Mouse (Mus musculus): ENCODE results near the gene Cers6. TPM values are rescaled to one million over a fixed set of nuclear protein-coding genes. Genes with fewer than 3 reads are reported as not detected.

Gene Cers6
- polyA plus RNA-seq, 2 experiments: 2.0 to 6.7 TPM

DNA sequence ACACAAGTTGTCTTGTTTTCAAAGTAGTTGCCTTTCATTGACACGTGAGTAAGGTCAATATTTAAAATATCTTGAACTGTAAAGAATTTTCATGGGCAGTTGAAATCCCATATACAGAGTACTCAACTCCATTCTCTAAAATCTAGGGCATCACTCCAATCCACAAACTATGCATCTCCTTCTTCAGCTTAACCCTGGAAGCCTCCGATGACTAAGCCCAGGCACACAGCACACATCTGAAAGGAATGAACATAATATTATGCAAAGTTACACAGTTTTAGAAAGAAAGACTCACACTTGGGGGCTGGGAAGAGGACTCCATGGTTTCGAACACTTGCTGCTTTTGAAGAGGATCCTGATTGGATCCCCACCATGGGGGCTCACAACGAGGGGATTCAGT is 260.4 kb downstream of the Cers6 start:
- H3K4me1 ChIP-seq (replicated peaks; ENCODE audit: control insufficient read depth in 2 of 2, insufficient read depth in 2 of 2, low read length in 1 of 2): no peaks in the 10 kb centered on the region
- no peak overlapping the region for H3K4me3 ChIP-seq (ENCODE audit: insufficient read depth in 1 of 2, low read depth in 2 of 2, low read length in 2 of 2)
- ATAC-seq (ENCODE audit: insufficient read depth) (no peak), DNase-seq (ENCODE audit: low read depth in 3 of 3, low spot score in 3 of 3) (no peak)
- TF ChIP-seq CTCF (IDR thresholded peaks at IDR 0.05; ENCODE audit: low read depth) (no peak), EP300 (IDR thresholded peaks at IDR 0.05; ENCODE audit: low read depth) (no peak)
- no peaks in the 10 kb centered on the region for H3K9me3 ChIP-seq (ENCODE audit: control insufficient read depth, low read length)
- no peaks in the 10 kb centered on the region for H3K36me3 ChIP-seq (replicated peaks; ENCODE audit: control insufficient read depth, insufficient read depth, low read depth)
- no peaks in the 10 kb centered on the region for H3K27me3 ChIP-seq (ENCODE audit: control insufficient read depth, insufficient read depth, low read length)
- no peak overlapping the region for H3K9ac ChIP-seq (replicated peaks)
- no peak overlapping the region for H3K27ac ChIP-seq
- no peak overlapping the region for H3K4me2 ChIP-seq (ENCODE audit: low read depth)
- 53% methylated on average over 4 of the region's 4 CpGs for WGBS (ENCODE audit: insufficient replicate concordance)

DNA sequence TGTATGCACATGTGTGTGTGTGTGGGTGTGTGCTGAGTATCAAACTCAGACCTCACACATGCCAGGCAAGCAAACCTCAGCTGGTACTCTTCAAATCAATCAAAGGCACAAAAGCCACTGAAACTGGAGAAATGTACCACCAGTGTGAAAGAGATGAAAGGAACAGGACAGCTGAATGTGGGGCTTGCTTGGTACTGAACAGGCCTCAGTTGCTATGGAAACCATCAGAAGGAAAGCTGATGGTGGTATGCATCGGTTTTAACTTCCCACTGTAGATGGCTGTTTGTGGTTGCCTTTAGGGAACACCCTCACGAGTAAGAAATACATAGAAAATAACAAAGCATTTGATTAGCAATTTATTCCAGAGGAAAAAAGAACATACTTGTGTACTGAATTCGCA is 264.2 kb downstream of the Cers6 start:
- no peak for ATAC-seq (ENCODE audit: insufficient read depth)
- peaks cover 0 to 8% of the 10 kb centered on the region in 2 experiments; a peak in 2 of 4 replicates for H3K4me1 ChIP-seq (replicated peaks; ENCODE audit: control insufficient read depth in 2 of 2, insufficient read depth in 2 of 2, low read length in 1 of 2)
- H3K36me3 ChIP-seq (replicated peaks; ENCODE audit: control insufficient read depth, insufficient read depth, low read depth): no peaks in the 10 kb centered on the region
- no peak overlapping the region for H3K4me3 ChIP-seq (ENCODE audit: insufficient read depth in 1 of 2, low read depth in 2 of 2, low read length in 2 of 2)
- no peaks in the 10 kb centered on the region for H3K9me3 ChIP-seq (ENCODE audit: control insufficient read depth, low read length)
- no peak overlapping the region for H3K9ac ChIP-seq (replicated peaks)
- WGBS (ENCODE audit: insufficient replicate concordance): 32% methylated on average over 3 of the region's 3 CpGs
- DNase-seq (ENCODE audit: low read depth in 3 of 3, low spot score in 3 of 3): no peak
- no peak for TF ChIP-seq CTCF (IDR thresholded peaks at IDR 0.05; ENCODE audit: low read depth)
- no peak for TF ChIP-seq EP300 (IDR thresholded peaks at IDR 0.05; ENCODE audit: low read depth)
- H3K27me3 ChIP-seq (ENCODE audit: control insufficient read depth, insufficient read depth, low read length): no peaks in the 10 kb centered on the region
- no peak overlapping the region for H3K27ac ChIP-seq
- H3K4me2 ChIP-seq (ENCODE audit: low read depth): no peak overlapping the region

DNA sequence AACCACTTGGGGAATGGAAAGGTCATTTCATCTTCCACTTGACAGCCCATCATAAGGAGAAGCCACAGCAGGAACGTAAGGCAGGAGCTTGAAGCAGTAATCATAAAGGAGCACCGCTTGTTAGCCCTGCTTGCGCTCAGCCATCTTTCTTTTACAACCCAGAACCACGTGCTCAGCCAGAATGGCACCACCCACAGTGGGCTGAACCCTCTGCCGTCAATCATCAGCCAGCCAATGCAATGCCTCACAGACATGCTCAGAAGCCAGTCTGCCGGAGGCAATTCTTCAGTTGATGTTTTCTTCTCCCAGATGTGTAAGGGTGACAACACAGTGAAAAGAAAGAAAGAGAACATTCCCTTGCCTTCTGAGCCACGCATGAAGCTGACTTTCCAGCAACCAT is 267.1 kb downstream of the Cers6 start:
- Histone ChIP-seq H3K4me1 (replicated peaks; ENCODE audit: control insufficient read depth in 2 of 2, insufficient read depth in 2 of 2, low read length in 1 of 2) (peaks cover 0 to 8% of the 10 kb centered on the region in 2 experiments; a peak in 2 of 4 replicates), H3K9ac (replicated peaks) (no peak overlapping the region), H3K4me3 (ENCODE audit: insufficient read depth in 1 of 2, low read depth in 2 of 2, low read length in 2 of 2) (no peak overlapping the region), H3K4me2 (ENCODE audit: low read depth) (no peak overlapping the region), H3K27me3 (ENCODE audit: control insufficient read depth, insufficient read depth, low read length) (no peaks in the 10 kb centered on the region), H3K9me3 (ENCODE audit: control insufficient read depth, low read length) (no peaks in the 10 kb centered on the region), H3K36me3 (replicated peaks; ENCODE audit: control insufficient read depth, insufficient read depth, low read depth) (no peaks in the 10 kb centered on the region), H3K27ac (no peak overlapping the region)
- WGBS (ENCODE audit: insufficient replicate concordance): 64% methylated on average over 7 of the region's 7 CpGs
- no peak for DNase-seq (ENCODE audit: low read depth in 3 of 3, low spot score in 3 of 3)
- no peak for TF ChIP-seq EP300 (IDR thresholded peaks at IDR 0.05; ENCODE audit: low read depth)
- ATAC-seq (ENCODE audit: insufficient read depth): no peak

DNA sequence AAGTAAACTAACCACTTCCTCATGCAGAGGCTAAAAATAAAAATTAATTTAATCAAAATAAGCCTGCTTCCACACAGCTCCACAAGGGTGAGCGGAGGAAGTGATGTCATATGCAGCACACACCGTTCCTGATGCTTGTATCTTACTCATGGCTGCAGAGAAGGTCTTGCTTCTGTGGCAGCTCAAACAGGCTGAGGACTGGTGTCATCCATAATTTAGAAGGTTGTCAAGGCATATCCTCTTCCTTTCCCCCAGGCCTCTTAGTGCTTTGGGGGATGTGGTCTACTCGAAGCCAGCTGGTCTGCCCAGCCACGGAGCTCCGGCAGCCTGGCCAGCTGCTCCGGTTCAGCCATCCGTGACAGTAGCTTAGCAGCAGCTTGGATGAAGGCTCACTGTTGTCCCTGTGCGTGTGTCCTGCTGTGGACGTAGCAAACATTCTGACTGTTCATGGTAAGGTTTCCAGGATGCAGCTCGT is 267.7 kb downstream of the Cers6 start:
- Histone ChIP-seq H3K9me3 (ENCODE audit: control insufficient read depth, low read length) (no peaks in the 10 kb centered on the region), H3K4me1 (replicated peaks; ENCODE audit: control insufficient read depth in 2 of 2, insufficient read depth in 2 of 2, low read length in 1 of 2) (peaks cover 0 to 8% of the 10 kb centered on the region in 2 experiments; a peak in 2 of 4 replicates), H3K27me3 (ENCODE audit: control insufficient read depth, insufficient read depth, low read length) (no peaks in the 10 kb centered on the region), H3K36me3 (replicated peaks; ENCODE audit: control insufficient read depth, insufficient read depth, low read depth) (no peaks in the 10 kb centered on the region), H3K9ac (replicated peaks) (no peak overlapping the region), H3K27ac (no peak overlapping the region), H3K4me2 (ENCODE audit: low read depth) (no peak overlapping the region), H3K4me3 (ENCODE audit: insufficient read depth in 1 of 2, low read depth in 2 of 2, low read length in 2 of 2) (no peak overlapping the region)
- ATAC-seq (ENCODE audit: insufficient read depth) (no peak), DNase-seq (ENCODE audit: low read depth in 3 of 3, low spot score in 3 of 3) (no peak)
- TF ChIP-seq EP300 (IDR thresholded peaks at IDR 0.05; ENCODE audit: low read depth) (no peak), CTCF (IDR thresholded peaks at IDR 0.05; ENCODE audit: low read depth) (no peak)
- 20% methylated on average over 10 of the region's 10 CpGs for WGBS (ENCODE audit: insufficient replicate concordance)

GRCm38 (mm10) chr2:69129425-69130210 is 268.4 kb downstream of the Cers6 start:
- Histone ChIP-seq H3K9ac (replicated peaks) (no peak overlapping the region), H3K27me3 (ENCODE audit: control insufficient read depth, insufficient read depth, low read length) (no peaks in the 10 kb centered on the region), H3K4me3 (ENCODE audit: insufficient read depth in 1 of 2, low read depth in 2 of 2, low read length in 2 of 2) (no peak overlapping the region), H3K9me3 (ENCODE audit: control insufficient read depth, low read length) (no peaks in the 10 kb centered on the region), H3K36me3 (replicated peaks; ENCODE audit: control insufficient read depth, insufficient read depth, low read depth) (no peaks in the 10 kb centered on the region), H3K27ac (no peak overlapping the region), H3K4me1 (replicated peaks; ENCODE audit: control insufficient read depth in 2 of 2, insufficient read depth in 2 of 2, low read length in 1 of 2) (peaks cover 0 to 8% of the 10 kb centered on the region in 2 experiments; a peak in 2 of 4 replicates), H3K4me2 (ENCODE audit: low read depth) (no peak overlapping the region)
- ATAC-seq (ENCODE audit: insufficient read depth) (no peak), DNase-seq (ENCODE audit: low read depth in 3 of 3, low spot score in 3 of 3) (no peak)
- TF ChIP-seq EP300 (IDR thresholded peaks at IDR 0.05; ENCODE audit: low read depth): no peak
- no peak for TF ChIP-seq CTCF (IDR thresholded peaks at IDR 0.05; ENCODE audit: low read depth)
- 57% methylated on average over 7 of the region's 7 CpGs for WGBS (ENCODE audit: insufficient replicate concordance)

Data from liver, embryonic 14.5 days (tissue).